Mouse (Mus musculus) hindbrain, embryonic 12.5 days (tissue): ENCODE results near the gene Ddx55. TPM values are rescaled to one million over a fixed set of nuclear protein-coding genes. Genes with fewer than 3 reads are reported as not detected.

Source experiments
- ATAC-seq: fragments of 200-750 bp; cut with Nextera tagmentation; 2 replicates; pipeline ENCODE4 v1.8.0; 2017; ENCODE audit warnings: moderate TSS enrichment; ENCODE audit not compliant: low FRiP score
- H3K27ac ChIP-seq: fragments of 300-500 bp; sonication (generic); 2 replicates; pipeline ENCODE4 v1.5.1; 2016; ENCODE audit warnings: mild to moderate bottlenecking
- H3K27me3 ChIP-seq: fragments of 300-500 bp; sonication (generic); 2 replicates; pipeline ENCODE4 v1.6.1; 2016; ENCODE audit warnings: mild to moderate bottlenecking
- H3K36me3 ChIP-seq: fragments of 300-500 bp; sonication (generic); 2 replicates; pipeline ENCODE4 v1.6.1; 2016; ENCODE audit warnings: mild to moderate bottlenecking
- H3K4me1 ChIP-seq: fragments of 300-500 bp; sonication (generic); 2 replicates; pipeline ENCODE4 v1.6.1; 2016
- H3K4me2 ChIP-seq: fragments of 300-500 bp; sonication (generic); replicated peaks from 2 replicates; pipeline ENCODE4 v1.6.1; 2016; ENCODE audit warnings: mild to moderate bottlenecking
- H3K4me3 ChIP-seq: fragments of 300-500 bp; sonication (generic); 2 replicates; pipeline ENCODE4 v1.5.1; 2016; ENCODE audit warnings: mild to moderate bottlenecking
- H3K9ac ChIP-seq: fragments of 300-500 bp; sonication (generic); 2 replicates; pipeline ENCODE4 v1.6.1; 2016; ENCODE audit warnings: mild to moderate bottlenecking, moderate library complexity
- H3K9me3 ChIP-seq: fragments of 300-500 bp; sonication (generic); replicated peaks from 2 replicates; pipeline ENCODE4 v1.6.1; 2016; ENCODE audit warnings: mild to moderate bottlenecking
- WGBS: fragments of 180-500 bp; shearing (Covaris S2); methylation state at CpG from one replicate; pipeline ENCODE4 v1.1.7; 2016; 5-methylcytosine and 5-hydroxymethylcytosine counted together
- polyA plus RNA-seq: library from polyadenylated mRNA; unstranded; fragments of >200 nt; fragmentation: Nextera tagmentation; extraction: Ambion mirVana; gene quantifications from 2 replicates; pipeline ENCODE4 v1.2.1, GENCODE M21; 2016

Ddx55 gene
- polyA plus RNA-seq, 1 experiment from 2014 or later, result 18.0 TPM

- Histone ChIP-seq H3K27me3 (no peaks in the 10 kb centered on the region), H3K9ac (0 out of 2 replicates have a peak overlapping the region, but pooled peaks have one; percentile 53), H3K9me3 (no peaks in the 10 kb centered on the region), H3K27ac (no peak overlapping the region), H3K4me2 (peak overlapping the region; percentile 73), H3K4me3 (peak overlapping the region; percentile 81; the same call in 1 of the 2 replicates), H3K36me3 (no peaks in the 10 kb centered on the region), H3K4me1 (peaks cover 38% of the 10 kb centered on the region)
- ATAC-seq, result no peak
- 67% methylated on average over 4 of the region's 4 CpGs for WGBS
Measured at GRCm38 (mm10) chr5:124528351-124528750, 24.3 kb upstream of the Ddx55 start.

GRCm38 (mm10) chr5:124528791-124529190 lies 23.9 kb upstream of the Ddx55 start:
- peak overlapping the region; percentile 73 for H3K4me2 ChIP-seq
- WGBS, result 29% methylated on average over 9 of the region's 9 CpGs
- H3K9ac ChIP-seq, result peak overlapping the region; percentile 53; the same call in 1 of the 2 replicates
- H3K4me1 ChIP-seq, result peaks cover 38% of the 10 kb centered on the region
- H3K9me3 ChIP-seq, result no peaks in the 10 kb centered on the region
- H3K27ac ChIP-seq, result no peak overlapping the region
- no peaks in the 10 kb centered on the region for H3K36me3 ChIP-seq
- peak overlapping the region; percentile 81 for H3K4me3 ChIP-seq
- H3K27me3 ChIP-seq, result no peaks in the 10 kb centered on the region
- no peak for ATAC-seq

- H3K4me2 ChIP-seq, result peak overlapping the region; percentile 73
- 30% methylated on average over 8 of the region's 8 CpGs for WGBS
- no peaks in the 10 kb centered on the region for H3K9me3 ChIP-seq
- peaks cover 38% of the 10 kb centered on the region for H3K4me1 ChIP-seq
- H3K27ac ChIP-seq, result no peak overlapping the region
- H3K27me3 ChIP-seq, result no peaks in the 10 kb centered on the region
- peak overlapping the region; percentile 53; the same call in 1 of the 2 replicates for H3K9ac ChIP-seq
- no peak for ATAC-seq
- H3K4me3 ChIP-seq, result peak overlapping the region; percentile 81
- H3K36me3 ChIP-seq, result no peaks in the 10 kb centered on the region
Measured at GRCm38 (mm10) chr5:124529191-124529651, 23.4 kb upstream of the Ddx55 start.

- peaks cover 38% of the 10 kb centered on the region for H3K4me1 ChIP-seq
- H3K36me3 ChIP-seq, result no peaks in the 10 kb centered on the region
- H3K27ac ChIP-seq, result no peak overlapping the region
- no peaks in the 10 kb centered on the region for H3K9me3 ChIP-seq
- H3K27me3 ChIP-seq, result no peaks in the 10 kb centered on the region
- ATAC-seq, result no peak
- peak overlapping the region; percentile 73 for H3K4me2 ChIP-seq
- H3K4me3 ChIP-seq, result peak overlapping the region; percentile 81
- 58% methylated on average over 8 of the region's 8 CpGs for WGBS
- H3K9ac ChIP-seq, result peak overlapping the region; percentile 75; the same call in 1 of the 2 replicates
Measured at GRCm38 (mm10) chr5:124529697-124530096, 23.0 kb upstream of the Ddx55 start.

- H3K9me3 ChIP-seq, result no peaks in the 10 kb centered on the region
- H3K4me1 ChIP-seq, result peaks cover 38% of the 10 kb centered on the region
- ATAC-seq, result peak; percentile 91
- 0 out of 2 replicates have a peak, but pooled peaks cover 2% of the 10 kb centered on the region for H3K27me3 ChIP-seq
- peak within 1 kb of the TSS; percentile 85 for H3K27ac ChIP-seq
- H3K36me3 ChIP-seq, result no peaks in the 10 kb centered on the region
- peak within 1 kb of the TSS; percentile 75 for H3K9ac ChIP-seq
- peak within 1 kb of the TSS; percentile 81 for H3K4me3 ChIP-seq
- under 1% methylated on average over 94 of the region's 96 CpGs for WGBS
- peak within 1 kb of the TSS; percentile 73 for H3K4me2 ChIP-seq
Measured at GRCm38 (mm10) chr5:124530655-124531582, 21.7 kb upstream of the Ddx55 start, which contains the start of gene Rilpl1. TSS of gene Rilpl1 (minus strand) at chr5:124531391.

- WGBS, result 9% methylated on average over 14 of the region's 14 CpGs
- H3K27ac ChIP-seq, result peak overlapping the region; percentile 85
- no peaks in the 10 kb centered on the region for H3K36me3 ChIP-seq
- H3K9me3 ChIP-seq, result no peaks in the 10 kb centered on the region
- peak; percentile 51; the same call in 1 of the 2 replicates for ATAC-seq
- H3K9ac ChIP-seq, result peak overlapping the region; percentile 75
- peak overlapping the region; percentile 73 for H3K4me2 ChIP-seq
- peaks cover 38% of the 10 kb centered on the region for H3K4me1 ChIP-seq
- peak overlapping the region; percentile 81 for H3K4me3 ChIP-seq
- 0 out of 2 replicates have a peak, but pooled peaks cover 3% of the 10 kb centered on the region for H3K27me3 ChIP-seq
Measured at GRCm38 (mm10) chr5:124531583-124531930, 21.1 kb upstream of the Ddx55 start.

GRCm38 (mm10) chr5:124532451-124532850 lies 20.2 kb upstream of the Ddx55 start:
- no peak overlapping the region for H3K27ac ChIP-seq
- H3K9me3 ChIP-seq, result no peaks in the 10 kb centered on the region
- peaks cover 38% of the 10 kb centered on the region for H3K4me1 ChIP-seq
- no peak overlapping the region for H3K4me2 ChIP-seq
- H3K4me3 ChIP-seq, result no peak overlapping the region
- no peak overlapping the region for H3K9ac ChIP-seq
- no peak for ATAC-seq
- no peaks in the 10 kb centered on the region for H3K36me3 ChIP-seq
- 0 out of 2 replicates have a peak, but pooled peaks cover 9% of the 10 kb centered on the region for H3K27me3 ChIP-seq
- WGBS, result 36% methylated on average over 7 of the region's 7 CpGs

- 0 out of 2 replicates have a peak, but pooled peaks cover 9% of the 10 kb centered on the region for H3K27me3 ChIP-seq
- no peaks in the 10 kb centered on the region for H3K36me3 ChIP-seq
Measured at GRCm38 (mm10) chr5:124535016-124535415, 17.6 kb upstream of the Ddx55 start.

GRCm38 (mm10) chr5:124536776-124537175 lies 15.9 kb upstream of the Ddx55 start:
- no peaks in the 10 kb centered on the region for H3K36me3 ChIP-seq
- no peak for ATAC-seq
- WGBS, result 8% methylated on average over 17 of the region's 17 CpGs
- peak overlapping the region; percentile 49; the same call in 1 of the 2 replicates for H3K9ac ChIP-seq
- no peaks in the 10 kb centered on the region for H3K9me3 ChIP-seq
- peak overlapping the region; percentile 7; the same call in 1 of the 2 replicates for H3K4me3 ChIP-seq
- 0 out of 2 replicates have a peak, but pooled peaks cover 9% of the 10 kb centered on the region for H3K27me3 ChIP-seq
- peak overlapping the region; percentile 12; the same call in 1 of the 2 replicates for H3K27ac ChIP-seq
- H3K4me2 ChIP-seq, result peak overlapping the region; percentile 27
- H3K4me1 ChIP-seq, result peaks cover 8% of the 10 kb centered on the region

More at GRCm38 (mm10) chr5:124535016-124535415, 17.6 kb upstream of the Ddx55 start:
- no peak overlapping the region for H3K4me3 ChIP-seq
- no peak overlapping the region for H3K9ac ChIP-seq
- H3K27ac ChIP-seq, result no peak overlapping the region
- 67% methylated on average over 5 of the region's 5 CpGs for WGBS
- H3K4me1 ChIP-seq, result peaks cover 18% of the 10 kb centered on the region
- H3K9me3 ChIP-seq, result no peaks in the 10 kb centered on the region
- no peak for ATAC-seq
- H3K4me2 ChIP-seq, result no peak overlapping the region

GRCm38 (mm10) chr5:124538813-124539792 lies 13.6 kb upstream of the Ddx55 start:
- no peak overlapping the region for H3K4me3 ChIP-seq
- WGBS, result 77% methylated on average over 15 of the region's 16 CpGs
- H3K9ac ChIP-seq, result no peak overlapping the region
- no peak for ATAC-seq
- H3K27me3 ChIP-seq, result 0 out of 2 replicates have a peak, but pooled peaks cover 9% of the 10 kb centered on the region
- H3K4me1 ChIP-seq, result peaks cover 11% of the 10 kb centered on the region
- peaks cover 6% of the 10 kb centered on the region; the same call in 1 of the 2 replicates for H3K36me3 ChIP-seq
- no peak overlapping the region for H3K27ac ChIP-seq
- no peak overlapping the region for H3K4me2 ChIP-seq
- H3K9me3 ChIP-seq, result no peaks in the 10 kb centered on the region

- Histone ChIP-seq H3K9ac (no peak overlapping the region), H3K27me3 (0 out of 2 replicates have a peak, but pooled peaks cover 9% of the 10 kb centered on the region), H3K27ac (peak overlapping the region; percentile 73), H3K4me1 (peaks cover 11% of the 10 kb centered on the region), H3K36me3 (peaks cover 14% of the 10 kb centered on the region), H3K4me2 (peak overlapping the region; percentile 42), H3K4me3 (peak overlapping the region; percentile 97; the same call in 1 of the 2 replicates), H3K9me3 (no peaks in the 10 kb centered on the region)
- WGBS, result 80% methylated on average over 4 of the region's 4 CpGs
- no peak for ATAC-seq
Measured at GRCm38 (mm10) chr5:124539905-124540304, 12.8 kb upstream of the Ddx55 start.
